Mouse (Mus musculus) erythroblast, embryonic 14.5 days (primary cell): ENCODE data around the gene Ky.

ENCODE experiments used
- GATA1 ChIP-seq: IDR thresholded peaks from 2 replicates; pipeline ENCODE4 v1.6.1; 2012; ENCODE audit warnings: low read length, inconsistent platforms, mixed read lengths
- TAL1 ChIP-seq: IDR thresholded peaks from 3 replicates; pipeline ENCODE4 v1.6.1; 2012; ENCODE audit warnings: low read length, inconsistent platforms, mixed read lengths

DNA sequence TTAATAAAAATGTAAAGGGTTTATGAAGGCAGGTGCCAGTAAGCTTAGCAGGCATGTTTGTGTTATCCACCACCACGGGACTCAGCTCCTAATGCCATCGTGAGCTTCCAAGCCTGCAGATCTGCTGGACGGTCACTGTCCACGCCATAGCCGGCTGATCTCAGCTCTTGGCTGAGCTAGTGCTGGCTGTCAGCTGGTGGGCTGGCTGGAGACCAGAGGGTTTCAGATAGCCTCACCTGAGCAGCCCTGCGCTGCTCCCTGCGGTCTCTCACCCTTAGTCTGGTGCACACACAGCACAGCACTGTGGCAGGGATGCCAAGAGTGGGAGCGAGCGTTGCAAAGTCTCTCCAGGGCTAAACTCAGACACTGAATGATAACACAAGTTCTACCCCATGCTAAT lies 12.9 kb downstream of the Ky start:
- no peak for TF ChIP-seq TAL1
- no peak for TF ChIP-seq GATA1
